Mouse (Mus musculus) forebrain, postnatal 0 days (tissue): ENCODE measurements around the gene Aldh1a7. TPM values are rescaled to one million over a fixed set of nuclear protein-coding genes. Genes with fewer than 3 reads are reported as not detected.

ENCODE experiments used
- ATAC-seq: fragments of 200-750 bp; cut with Nextera tagmentation; 2 replicates; pipeline ENCODE4 v1.8.0; 2017; ENCODE audit warnings: mild to moderate bottlenecking, moderate library complexity
- DNase-seq: peaks from one replicate; pipeline ENCODE4 v3.0.0-alpha.2; 2015
- H3K27ac ChIP-seq: fragments of 300-500 bp; sonication (generic); 2 replicates; pipeline ENCODE4 v1.5.1; 2014; ENCODE audit warnings: low read depth, mild to moderate bottlenecking, antibody characterized with exemption, low read length, moderate library complexity, mixed read lengths
- H3K27me3 ChIP-seq: fragments of 300-500 bp; sonication (generic); 2 replicates; pipeline ENCODE4 v1.6.1; 2014; ENCODE audit warnings: mild to moderate bottlenecking, low read length, mixed read lengths; ENCODE audit not compliant: insufficient read depth
- H3K36me3 ChIP-seq: fragments of 300-500 bp; sonication (generic); 2 replicates; pipeline ENCODE4 v1.6.1; 2014; ENCODE audit warnings: mild to moderate bottlenecking, moderate library complexity; ENCODE audit not compliant: insufficient read depth
- H3K4me1 ChIP-seq: fragments of 300-500 bp; sonication (generic); 2 replicates; pipeline ENCODE4 v1.6.1; 2014; ENCODE audit warnings: antibody characterized with exemption; ENCODE audit not compliant: insufficient read depth
- H3K4me2 ChIP-seq: fragments of 300-500 bp; sonication (generic); 2 replicates; pipeline ENCODE4 v1.6.1; 2014; ENCODE audit warnings: low read depth, mild to moderate bottlenecking, moderate library complexity
- H3K4me3 ChIP-seq: fragments of 300-500 bp; sonication (generic); 2 replicates; pipeline ENCODE4 v1.5.1; 2014; ENCODE audit warnings: low read depth, low read length, mixed read lengths
- H3K9ac ChIP-seq: fragments of 300-500 bp; sonication (generic); 2 replicates; pipeline ENCODE4 v1.6.1; 2014; ENCODE audit warnings: mild to moderate bottlenecking
- H3K9me3 ChIP-seq: fragments of 300-500 bp; sonication (generic); 2 replicates; pipeline ENCODE4 v1.6.1; 2016; ENCODE audit warnings: low read length
- CTCF ChIP-seq: sonication (generic); IDR thresholded peaks from 2 replicates; pipeline ENCODE4 v1.5.1; 2016; ENCODE audit warnings: antibody characterized with exemption, control low read depth, low read depth
- WGBS: fragments of 180-500 bp; shearing (Covaris S2); extraction: QIAGEN DNeasy Blood & Tissue Kit; methylation state at CpG from one replicate; pipeline ENCODE4 v1.1.7; 2014; 5-methylcytosine and 5-hydroxymethylcytosine counted together
- polyA plus RNA-seq: library from polyadenylated mRNA; unstranded; fragments of >200 nt; fragmentation: Nextera tagmentation; extraction: Ambion mirVana; gene quantifications from 2 replicates; pipeline ENCODE4 v1.2.1, GENCODE M21; 2015
- total RNA-seq: library from RNA; depleted of rRNA; stranded (reverse); fragments of >200 nt; gene quantifications from 2 replicates; pipeline ENCODE4 v1.2.3, GENCODE M21; 2014; rRNA removed

Aldh1a7 gene
- total RNA-seq (0.76 and 1.5 TPM in 2 replicates), polyA plus RNA-seq (0.94 and 1.2 TPM in 2 replicates)

GRCm38 (mm10) chr19:20727381-20727780, at the start of gene Aldh1a7:
Gene Aldh1a7, minus strand, starts transcription at chr19:20727562.
- no peak within 1 kb of the TSS for H3K9ac ChIP-seq
- H3K36me3 ChIP-seq: no peaks in the 10 kb centered on the region
- no peak within 1 kb of the TSS for H3K27ac ChIP-seq
- no peak for TF ChIP-seq CTCF
- H3K9me3 ChIP-seq: no peaks in the 10 kb centered on the region
- ATAC-seq: no peak
- 79% methylated on average over 2 of the region's 2 CpGs for WGBS
- H3K4me1 ChIP-seq: no peaks in the 10 kb centered on the region
- no peak for DNase-seq
- H3K4me3 ChIP-seq: no peak within 1 kb of the TSS
- no peak within 1 kb of the TSS for H3K4me2 ChIP-seq
- H3K27me3 ChIP-seq: no peaks in the 10 kb centered on the region

GRCm38 (mm10) chr19:20775681-20776080, 48.3 kb upstream of the Aldh1a7 start:
- Histone ChIP-seq H3K4me2 (no peak overlapping the region), H3K9ac (no peak overlapping the region), H3K4me3 (no peak overlapping the region), H3K4me1 (no peaks in the 10 kb centered on the region), H3K36me3 (no peaks in the 10 kb centered on the region), H3K27ac (no peak overlapping the region), H3K9me3 (no peaks in the 10 kb centered on the region), H3K27me3 (no peaks in the 10 kb centered on the region)
- TF ChIP-seq CTCF: no peak
- 81% methylated on average over 2 of the region's 2 CpGs for WGBS
- DNase-seq: no peak
- no peak for ATAC-seq

- Histone ChIP-seq H3K9me3 (no peaks in the 10 kb centered on the region), H3K9ac (no peak overlapping the region), H3K36me3 (no peaks in the 10 kb centered on the region), H3K27me3 (no peaks in the 10 kb centered on the region), H3K4me1 (no peaks in the 10 kb centered on the region), H3K4me3 (no peak overlapping the region), H3K27ac (no peak overlapping the region), H3K4me2 (no peak overlapping the region)
- ATAC-seq (no peak), DNase-seq (no peak)
- TF ChIP-seq CTCF: no peak
- WGBS: 82% methylated on average over 7 of the region's 7 CpGs
Measured at GRCm38 (mm10) chr19:20773941-20774340, 46.6 kb upstream of the Aldh1a7 start.

GRCm38 (mm10) chr19:20764214-20764613, 36.9 kb upstream of the Aldh1a7 start:
- no peaks in the 10 kb centered on the region for H3K36me3 ChIP-seq
- peak; percentile 81 for TF ChIP-seq CTCF
- 17% methylated on average over 1 of the region's 1 CpGs for WGBS

DNA sequence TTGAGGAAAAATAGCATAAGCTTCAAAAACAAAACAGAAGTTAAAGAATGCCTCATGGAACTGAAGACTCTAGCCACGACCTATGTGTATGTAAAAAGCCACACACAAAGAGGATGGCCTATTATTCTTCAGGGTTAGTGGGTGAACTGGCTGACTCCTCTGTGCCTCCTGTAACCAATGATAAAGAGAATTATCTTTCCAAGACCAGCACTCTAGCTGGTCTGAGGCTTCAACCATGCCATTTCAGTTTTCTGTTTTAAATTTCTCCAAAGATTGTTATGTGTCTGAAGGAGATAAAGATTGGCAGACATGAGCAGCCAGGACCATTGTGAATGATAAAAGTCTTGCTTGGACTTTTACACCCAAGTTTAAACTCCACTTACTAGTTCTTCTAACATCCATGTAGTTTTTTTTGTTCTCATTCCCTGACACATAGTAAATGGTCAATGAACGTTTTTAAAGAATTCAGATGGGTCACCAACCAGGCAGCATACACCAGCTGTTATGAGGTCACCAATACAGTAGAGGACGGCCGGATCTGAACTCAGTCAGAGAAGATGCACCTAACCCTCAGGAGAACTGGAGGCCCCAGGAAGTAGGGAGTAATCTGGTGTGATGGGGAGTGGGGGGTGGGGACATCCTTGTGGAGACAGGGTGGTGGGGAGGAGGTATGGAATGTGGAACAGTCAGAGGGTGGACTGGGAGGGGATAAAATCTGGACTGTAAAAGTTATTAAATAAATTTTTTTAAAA, 34.5 kb upstream of the Aldh1a7 start:
- Histone ChIP-seq H3K9me3 (no peaks in the 10 kb centered on the region), H3K4me3 (no peak overlapping the region), H3K36me3 (no peaks in the 10 kb centered on the region), H3K4me2 (no peak overlapping the region), H3K27ac (no peak overlapping the region), H3K9ac (no peak overlapping the region), H3K4me1 (no peaks in the 10 kb centered on the region), H3K27me3 (no peaks in the 10 kb centered on the region)
- WGBS: 74% methylated on average over 4 of the region's 4 CpGs
- no peak for TF ChIP-seq CTCF
- ATAC-seq (no peak), DNase-seq (no peak)

More at GRCm38 (mm10) chr19:20764214-20764613, 36.9 kb upstream of the Aldh1a7 start:
- DNase-seq (peak; percentile 73), ATAC-seq (peak; percentile 83)
- Histone ChIP-seq H3K9ac (no peak overlapping the region), H3K4me2 (no peak overlapping the region), H3K9me3 (no peaks in the 10 kb centered on the region), H3K4me3 (no peak overlapping the region), H3K4me1 (no peaks in the 10 kb centered on the region), H3K27ac (no peak overlapping the region), H3K27me3 (no peaks in the 10 kb centered on the region)

GRCm38 (mm10) chr19:20761119-20761518, 33.8 kb upstream of the Aldh1a7 start:
- Histone ChIP-seq H3K9ac (no peak overlapping the region), H3K4me2 (no peak overlapping the region), H3K4me3 (no peak overlapping the region), H3K27me3 (no peaks in the 10 kb centered on the region), H3K9me3 (no peaks in the 10 kb centered on the region), H3K27ac (no peak overlapping the region), H3K4me1 (no peaks in the 10 kb centered on the region), H3K36me3 (no peaks in the 10 kb centered on the region)
- ATAC-seq (no peak), DNase-seq (no peak)
- WGBS: 66% methylated on average over 3 of the region's 3 CpGs
- TF ChIP-seq CTCF: no peak

DNA sequence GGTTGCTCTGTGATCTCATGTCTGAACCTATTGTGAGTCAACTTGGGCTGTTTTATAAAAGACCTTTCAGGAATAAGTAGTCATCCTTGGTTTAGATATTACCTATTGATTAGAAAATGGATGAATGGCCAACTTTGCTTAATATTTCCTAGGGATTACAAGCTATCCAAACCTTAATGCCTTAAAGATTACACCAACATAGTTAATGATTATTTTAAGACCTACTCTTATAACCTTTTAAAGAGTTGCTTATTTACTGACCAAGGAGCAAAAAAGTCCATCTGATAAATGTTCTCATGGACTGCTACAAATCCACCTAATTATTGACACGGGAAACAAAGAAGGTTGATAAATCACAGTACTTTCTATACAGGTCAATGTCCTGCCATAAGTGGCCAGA, 17.3 kb upstream of the Aldh1a7 start:
- H3K9me3 ChIP-seq: no peaks in the 10 kb centered on the region
- no peak overlapping the region for H3K4me2 ChIP-seq
- H3K27me3 ChIP-seq: no peaks in the 10 kb centered on the region
- no peaks in the 10 kb centered on the region for H3K36me3 ChIP-seq
- H3K9ac ChIP-seq: no peak overlapping the region
- DNase-seq: no peak
- H3K27ac ChIP-seq: no peak overlapping the region
- WGBS: 90% methylated on average over 1 of the region's 1 CpGs
- no peak overlapping the region for H3K4me3 ChIP-seq
- no peak for ATAC-seq
- no peaks in the 10 kb centered on the region for H3K4me1 ChIP-seq
- no peak for TF ChIP-seq CTCF
